Mouse (Mus musculus) cerebellum, postnatal 10 days (tissue): ENCODE data around the gene Jsrp1.
"Not testable (repeated sequence)": the region's sequence is repeated elsewhere in the genome, so short reads cannot be mapped to it uniquely, and the experiment has no call there.

Experiments
- DNase-seq, 2 experiments: peaks; one replicate each; pipeline ENCODE4 v3.0.0; 2021; ENCODE audit warnings: mixed read lengths in 2 of 2

Gene Jsrp1

GRCm38 (mm10) chr10:80831136-80831535 lies 17.8 kb upstream of the Jsrp1 start:
- DNase-seq: peak in 1 of 2 experiments; percentile 56

DNA sequence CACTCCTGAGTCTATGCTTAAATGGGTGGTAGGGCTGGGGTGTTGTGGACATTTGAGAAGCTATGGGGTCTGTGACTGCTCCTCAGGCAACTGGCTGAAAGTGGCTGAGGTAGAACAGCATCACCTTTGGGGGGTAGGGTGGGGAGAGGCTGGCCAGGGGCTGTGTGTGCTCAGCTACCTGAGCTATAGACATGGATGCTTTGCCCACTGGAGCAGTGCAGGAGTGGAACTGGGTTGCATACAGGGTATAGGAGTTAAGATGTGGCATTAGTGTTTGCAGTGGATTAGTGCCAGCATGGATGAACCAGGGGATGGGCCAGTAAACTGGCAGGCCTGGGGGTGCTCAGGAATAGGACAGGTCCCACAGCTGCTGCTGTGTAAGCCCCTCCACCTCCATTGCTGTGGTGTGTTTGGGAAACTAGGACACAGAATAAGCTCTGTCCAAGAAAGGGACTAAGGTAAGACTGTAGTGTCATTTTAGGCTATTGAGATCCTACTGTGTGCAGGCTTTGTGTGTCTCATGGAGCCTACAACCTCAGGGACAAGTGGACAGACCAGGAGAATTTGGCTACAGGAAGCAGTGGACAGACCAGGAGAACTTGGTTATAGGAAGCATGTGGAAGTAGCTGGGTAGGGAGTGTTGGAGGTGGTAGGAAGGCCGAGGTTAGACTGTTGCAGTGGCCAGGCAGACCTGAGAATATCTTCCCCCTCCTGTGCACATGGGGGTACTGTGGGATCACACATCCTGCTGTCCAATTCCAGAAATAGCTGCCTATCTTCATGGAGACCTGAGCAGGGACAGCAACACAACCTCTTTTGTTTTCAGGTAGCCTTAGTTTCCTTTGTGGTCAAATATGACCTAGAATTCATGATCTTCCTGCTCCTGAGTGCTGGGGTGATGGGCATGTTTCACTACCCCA lies 16.3 kb upstream of the Jsrp1 start:
- DNase-seq: no peak

DNA sequence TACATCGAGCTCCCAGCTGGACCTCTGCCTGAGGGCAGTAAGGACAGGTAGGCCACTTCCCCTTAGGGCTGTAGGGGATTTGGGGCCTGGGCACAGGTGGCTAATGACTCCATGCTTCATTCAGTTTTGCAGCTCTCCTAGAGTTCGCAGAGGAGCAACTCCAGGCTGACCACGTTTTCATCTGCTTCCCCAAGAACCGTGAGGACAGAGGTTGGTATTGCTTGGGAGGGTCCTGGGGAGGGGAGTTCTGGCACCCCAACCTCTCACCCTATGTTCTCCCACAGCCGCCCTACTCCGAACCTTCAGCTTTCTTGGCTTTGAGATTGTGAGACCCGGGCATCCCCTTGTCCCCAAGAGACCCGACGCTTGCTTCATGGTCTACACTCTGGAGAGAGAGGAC lies 15.3 kb upstream of the Jsrp1 start:
- DNase-seq: not testable (repeated sequence)

GRCm38 (mm10) chr10:80827870-80828420 lies 14.6 kb upstream of the Jsrp1 start:
- peak in 1 of 2 experiments; percentile 14 for DNase-seq

DNA sequence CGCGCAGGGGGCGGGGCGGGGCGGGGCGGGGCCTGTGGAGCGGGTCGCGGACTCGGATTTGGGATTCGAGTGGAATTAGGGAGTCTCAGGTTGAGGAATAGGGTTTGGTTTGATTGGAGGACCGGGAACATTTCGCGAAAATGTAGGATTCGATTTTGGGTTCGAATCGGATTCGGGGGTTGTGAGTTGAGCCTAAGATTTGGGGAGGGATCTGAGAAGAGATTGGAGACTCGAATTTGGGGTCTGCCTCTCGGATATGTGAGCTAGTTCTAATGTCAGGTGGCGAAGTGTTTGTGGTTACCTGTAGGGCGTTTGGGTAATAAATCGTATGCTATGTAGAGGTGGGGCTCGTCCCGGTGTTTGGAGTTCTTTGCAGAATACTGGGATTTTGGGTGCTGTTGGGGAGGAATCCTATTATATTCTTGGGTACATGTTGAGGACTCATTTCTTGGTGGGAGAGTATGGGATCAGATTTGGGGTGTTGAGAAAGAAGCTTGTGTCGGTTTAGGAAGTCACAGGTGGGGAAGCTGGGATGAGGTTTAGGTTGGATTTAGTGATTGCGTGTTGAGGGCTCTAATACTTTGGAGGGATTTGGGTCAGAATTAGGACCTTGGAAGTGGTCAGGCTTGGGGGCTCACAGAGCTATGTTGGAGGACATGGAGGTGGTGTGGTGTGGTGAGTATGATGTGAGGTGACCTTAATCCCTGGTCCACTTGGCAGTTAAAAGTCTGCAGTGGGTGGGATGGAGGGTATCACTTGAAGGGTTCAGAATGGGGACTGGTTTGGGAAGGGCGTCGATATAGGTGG lies 14.0 kb upstream of the Jsrp1 start:
- no peak for DNase-seq

- peak; percentile 99 for DNase-seq
Measured at GRCm38 (mm10) chr10:80826151-80827062, 13.1 kb upstream of the Jsrp1 start, which contains the start of gene Oaz1. Oaz1 (plus strand) TSS chr10:80826656.

GRCm38 (mm10) chr10:80824827-80825226 lies 11.5 kb upstream of the Jsrp1 start:
- no peak for DNase-seq

DNA sequence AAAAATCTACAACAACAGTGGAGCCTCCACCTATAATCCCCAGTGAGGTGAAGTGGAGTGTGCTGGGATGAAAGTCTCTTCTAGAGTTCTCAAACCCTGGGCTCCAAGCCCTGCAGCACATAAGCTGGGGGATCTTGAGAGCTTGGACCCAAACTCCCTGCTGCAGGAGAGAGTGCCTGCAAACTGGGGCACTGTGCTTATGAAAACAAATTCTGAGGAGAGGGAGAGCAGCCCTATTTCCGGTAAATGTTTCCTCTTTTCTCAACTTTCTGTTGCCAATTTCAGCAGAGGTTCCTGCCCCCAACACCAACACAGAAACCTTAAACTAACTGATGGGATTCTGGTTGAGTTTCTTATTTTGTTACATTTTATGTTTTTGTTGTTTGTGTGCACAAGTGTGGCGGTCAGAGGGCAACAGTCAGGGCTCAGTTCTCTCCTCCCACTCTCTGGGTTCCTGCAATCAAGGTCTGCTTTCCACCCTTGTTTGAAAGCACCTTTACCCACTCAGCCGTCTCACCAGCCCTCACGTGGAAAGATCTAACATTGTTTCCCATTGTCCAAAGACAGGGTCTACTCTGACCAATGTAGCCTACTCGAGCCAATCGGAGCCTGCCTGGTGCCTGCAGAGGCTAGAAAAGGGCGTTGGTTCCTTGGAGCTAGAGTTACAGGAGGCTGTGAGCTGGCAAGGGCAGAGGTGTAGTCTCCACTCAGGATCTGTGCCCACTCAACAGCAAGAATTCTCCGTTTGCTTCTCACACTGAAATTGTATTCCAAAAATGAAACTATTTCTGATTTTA lies 10.7 kb upstream of the Jsrp1 start:
- DNase-seq: no peak

- no peak for DNase-seq
Measured at GRCm38 (mm10) chr10:80823316-80823715, 10.0 kb upstream of the Jsrp1 start.

- DNase-seq: no peak
Measured at GRCm38 (mm10) chr10:80822528-80822927, 9.2 kb upstream of the Jsrp1 start.

- DNase-seq: peak; percentile 60 to 63
Measured at GRCm38 (mm10) chr10:80821991-80822390, 8.7 kb upstream of the Jsrp1 start.

GRCm38 (mm10) chr10:80819406-80819805 lies 6.1 kb upstream of the Jsrp1 start:
- DNase-seq: no peak

DNA sequence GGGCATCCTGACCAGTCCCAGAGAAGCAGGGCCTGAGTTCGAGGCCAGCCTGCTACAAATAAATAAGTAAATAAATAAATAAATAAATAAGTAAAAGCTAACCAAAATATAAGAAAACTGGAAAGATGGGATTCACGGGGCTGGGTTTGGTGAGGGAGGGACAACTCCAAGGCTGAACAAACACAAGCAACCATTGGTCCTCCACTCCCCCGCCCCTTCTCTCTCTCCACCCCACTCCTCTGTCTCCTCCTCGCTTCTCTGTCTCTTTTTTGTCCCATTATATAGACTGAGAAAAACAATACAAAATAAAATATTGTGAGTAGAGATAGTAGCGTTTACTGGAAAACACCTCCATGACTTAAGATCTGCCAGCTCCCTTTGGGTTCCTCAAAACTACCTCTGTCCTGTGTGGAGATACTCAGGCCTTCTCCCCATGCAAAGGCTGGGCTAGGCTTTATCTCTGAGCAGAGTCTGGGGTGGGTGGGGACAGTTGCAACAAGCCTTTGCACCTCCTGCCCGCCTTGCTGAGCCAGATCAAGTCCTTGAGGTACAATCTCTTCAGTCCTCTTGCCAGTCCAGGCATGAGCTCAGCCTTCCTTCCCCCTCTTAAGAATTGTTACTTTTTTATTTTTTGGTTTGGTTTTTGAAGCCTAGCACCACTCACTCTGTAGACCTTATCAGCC lies 5.4 kb upstream of the Jsrp1 start:
- no peak for DNase-seq

DNA sequence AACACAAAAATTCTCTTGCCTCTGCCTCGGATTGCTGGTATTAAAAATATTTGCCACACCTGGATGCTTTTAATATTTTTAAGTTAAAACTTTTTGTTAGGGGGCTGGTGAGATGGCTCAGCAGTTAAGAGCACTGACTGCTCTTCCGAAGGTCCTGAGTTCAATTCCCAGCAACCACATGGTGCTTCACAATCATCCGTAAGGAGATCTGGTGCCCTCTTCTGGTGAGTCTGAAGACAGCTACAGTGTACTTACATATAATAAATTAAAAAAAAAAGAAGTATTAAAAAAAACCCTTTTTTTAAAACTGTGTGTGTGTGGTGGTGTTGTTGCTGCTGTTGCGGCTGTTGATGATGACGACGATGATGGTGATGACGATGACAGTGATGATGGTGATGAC lies 4.7 kb upstream of the Jsrp1 start:
- DNase-seq: not testable (repeated sequence)

DNA sequence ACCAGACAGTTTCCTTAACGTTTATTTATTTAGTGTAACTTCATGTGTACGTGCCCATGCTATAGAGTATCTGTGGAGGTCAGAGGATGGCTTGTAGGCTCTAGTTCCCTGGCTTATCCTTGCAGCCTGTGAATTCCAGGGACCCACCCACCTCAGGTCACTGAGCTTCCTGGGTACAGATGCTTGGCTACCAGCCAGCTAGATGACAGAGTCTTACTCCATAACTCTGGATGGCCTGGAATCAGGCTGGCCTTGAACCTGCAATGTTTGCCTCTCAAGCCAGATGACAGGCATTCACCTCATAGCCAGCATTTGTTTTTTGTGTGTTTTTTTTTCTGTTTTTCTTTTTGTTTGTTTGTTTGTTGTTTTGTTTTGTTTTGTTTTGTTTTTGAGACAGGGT lies 3.9 kb upstream of the Jsrp1 start:
- no peak for DNase-seq

DNA sequence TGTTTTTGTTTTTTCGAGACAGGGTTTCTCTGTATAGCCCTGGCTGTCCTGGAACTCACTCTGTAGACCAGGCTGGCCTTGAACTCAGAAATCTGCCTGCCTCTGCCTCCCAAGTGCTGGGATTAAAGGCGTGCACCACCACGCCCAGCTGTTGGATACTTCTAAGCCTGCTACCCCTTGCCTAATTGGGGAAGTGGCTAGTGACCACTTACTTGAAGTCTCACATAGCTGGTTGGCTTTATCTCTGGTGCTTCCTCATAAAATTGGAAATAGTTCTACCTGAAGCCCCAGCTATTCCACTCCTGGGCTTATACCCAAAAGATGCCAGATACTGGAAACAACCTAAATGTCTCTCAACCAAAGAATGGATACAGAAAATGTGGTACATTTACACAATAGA lies 3.0 kb upstream of the Jsrp1 start:
- DNase-seq: not testable (repeated sequence)

DNA sequence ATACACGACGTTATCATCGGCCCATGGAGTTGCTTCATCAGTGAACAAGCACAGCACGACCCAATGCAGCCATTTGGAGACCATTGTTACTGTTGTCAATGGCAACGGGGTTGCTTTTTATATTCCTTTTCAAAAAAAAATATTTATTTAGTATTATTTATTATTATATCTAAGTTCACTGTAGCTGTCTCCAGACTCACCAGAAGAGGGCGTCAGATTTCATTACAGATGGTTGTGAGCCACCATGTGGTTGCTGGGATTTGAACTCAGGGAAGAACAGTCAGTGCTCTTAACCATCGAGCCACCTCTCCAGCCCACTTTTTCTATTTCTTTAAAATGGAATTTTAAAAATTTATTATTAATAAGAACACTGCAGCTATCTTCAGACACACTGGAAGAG lies 1.5 kb upstream of the Jsrp1 start:
- no peak for DNase-seq

DNA sequence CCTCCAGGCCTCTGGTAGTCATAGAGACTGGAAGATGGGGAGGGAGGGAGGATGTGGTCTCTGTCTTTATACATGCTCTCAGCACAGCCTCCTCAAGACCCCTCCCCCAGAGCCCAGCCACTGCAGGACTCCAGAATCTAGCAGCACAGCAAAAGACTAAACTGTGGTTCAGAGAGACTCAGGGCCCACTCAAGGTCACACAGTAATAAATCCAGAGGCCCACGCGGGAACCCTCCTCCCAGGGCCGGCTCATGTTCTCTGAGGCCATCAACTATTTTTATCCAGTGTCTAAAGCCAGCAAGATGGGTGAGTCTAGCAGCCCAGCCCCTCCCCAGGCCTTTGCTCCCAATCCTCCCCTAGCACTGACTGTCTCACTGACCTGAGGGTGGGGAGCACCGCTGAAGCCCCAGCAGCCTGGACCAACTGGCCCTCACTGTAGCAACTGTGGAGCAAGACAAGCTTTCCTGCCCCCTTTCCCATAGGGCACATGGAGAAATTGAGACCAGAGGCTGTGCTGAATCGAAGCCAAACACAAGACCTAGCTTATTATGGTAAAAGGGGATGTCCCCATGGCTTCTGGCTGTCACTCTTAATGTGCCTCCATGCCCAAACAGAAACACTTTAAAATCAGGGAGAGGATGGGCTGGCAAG lies 782 bp downstream of the Jsrp1 start:
- DNase-seq: no peak

- DNase-seq: peak in 1 of 2 experiments; percentile 21
Measured at GRCm38 (mm10) chr10:80810084-80810483, 3.2 kb downstream of the Jsrp1 start.

- peak in 1 of 2 experiments; percentile 18 for DNase-seq
Measured at GRCm38 (mm10) chr10:80808985-80809632, 4.2 kb downstream of the Jsrp1 start.
